Mouse (Mus musculus) testis, adult 2 months (tissue): ENCODE measurements around the gene Neurod1. TPM values are rescaled to one million over a fixed set of nuclear protein-coding genes. Genes with fewer than 3 reads are reported as not detected.

Experiments used
- H3K27ac ChIP-seq: fragments of 200-500 bp; 2 replicates; pipeline ENCODE4 v1.5.1; 2012; ENCODE audit warnings: low read depth, low read length; ENCODE audit not compliant: control insufficient read depth, insufficient read depth
- H3K27me3 ChIP-seq: fragments of 200-500 bp; 2 replicates; pipeline ENCODE4 v1.6.1; 2012; ENCODE audit warnings: mild to moderate bottlenecking, low read length, moderate library complexity; ENCODE audit not compliant: control insufficient read depth, insufficient read depth
- H3K36me3 ChIP-seq: fragments of 200-500 bp; 2 replicates; pipeline ENCODE4 v1.6.1; 2012; ENCODE audit warnings: mild to moderate bottlenecking, low read length; ENCODE audit not compliant: control insufficient read depth, insufficient read depth
- H3K4me1 ChIP-seq: fragments of 200-500 bp; 2 replicates; pipeline ENCODE4 v1.6.1; 2012; ENCODE audit warnings: low read length; ENCODE audit not compliant: control insufficient read depth, insufficient read depth
- H3K4me3 ChIP-seq: fragments of 200-500 bp; 2 replicates; pipeline ENCODE4 v1.5.1; 2012; ENCODE audit warnings: low read depth, mild to moderate bottlenecking, low read length, moderate library complexity, mixed read lengths; ENCODE audit not compliant: control insufficient read depth
- CTCF ChIP-seq: fragments of 200-500 bp; IDR thresholded peaks from 2 replicates; pipeline ENCODE4 v1.5.1; 2012; ENCODE audit warnings: low read depth, mild to moderate bottlenecking, inconsistent platforms, low read length, moderate library complexity; ENCODE audit not compliant: control insufficient read depth, insufficient read depth, insufficient replicate concordance
- POLR2A ChIP-seq: fragments of 200-500 bp; IDR thresholded peaks from 2 replicates; pipeline ENCODE4 v1.6.1; 2012; ENCODE audit warnings: low read depth, mild to moderate bottlenecking, inconsistent platforms, low read length, moderate library complexity; ENCODE audit not compliant: control insufficient read depth
- polyA plus RNA-seq: library from polyadenylated mRNA; depleted of rRNA; stranded (reverse); fragments of >200 nt; gene quantifications from 2 replicates; pipeline ENCODE4 v1.2.3, GENCODE M21; 2012

Neurod1 gene
- polyA plus RNA-seq, 1 experiment = not detected

DNA sequence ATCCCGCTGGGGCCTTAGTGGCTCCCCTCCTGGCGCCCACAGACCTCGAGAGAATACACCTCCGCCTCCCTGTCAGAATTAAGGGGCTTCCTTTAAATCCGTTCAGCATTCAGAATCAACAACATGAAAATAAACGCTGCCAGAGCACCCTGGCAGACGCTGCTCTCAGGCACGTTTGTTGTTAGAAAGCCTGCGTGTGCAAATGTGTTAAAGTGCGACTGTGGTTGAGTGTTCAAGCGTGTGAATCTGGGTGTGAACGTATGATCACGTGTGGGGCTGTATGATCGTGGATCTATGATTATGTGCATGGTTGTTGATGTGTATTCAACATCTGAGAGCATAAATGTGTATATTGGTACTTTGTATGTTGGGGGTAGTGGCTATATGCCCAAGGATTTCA is 3.6 kb upstream of the Neurod1 start:
- H3K36me3 ChIP-seq = no peaks in the 10 kb centered on the region
- H3K4me3 ChIP-seq = no peak overlapping the region
- H3K27ac ChIP-seq = no peak overlapping the region
- peaks cover 5% of the 10 kb centered on the region; the same call in 1 of the 2 replicates for H3K4me1 ChIP-seq
- TF ChIP-seq POLR2A = no peak
- no peak for TF ChIP-seq CTCF
- H3K27me3 ChIP-seq = no peaks in the 10 kb centered on the region

DNA sequence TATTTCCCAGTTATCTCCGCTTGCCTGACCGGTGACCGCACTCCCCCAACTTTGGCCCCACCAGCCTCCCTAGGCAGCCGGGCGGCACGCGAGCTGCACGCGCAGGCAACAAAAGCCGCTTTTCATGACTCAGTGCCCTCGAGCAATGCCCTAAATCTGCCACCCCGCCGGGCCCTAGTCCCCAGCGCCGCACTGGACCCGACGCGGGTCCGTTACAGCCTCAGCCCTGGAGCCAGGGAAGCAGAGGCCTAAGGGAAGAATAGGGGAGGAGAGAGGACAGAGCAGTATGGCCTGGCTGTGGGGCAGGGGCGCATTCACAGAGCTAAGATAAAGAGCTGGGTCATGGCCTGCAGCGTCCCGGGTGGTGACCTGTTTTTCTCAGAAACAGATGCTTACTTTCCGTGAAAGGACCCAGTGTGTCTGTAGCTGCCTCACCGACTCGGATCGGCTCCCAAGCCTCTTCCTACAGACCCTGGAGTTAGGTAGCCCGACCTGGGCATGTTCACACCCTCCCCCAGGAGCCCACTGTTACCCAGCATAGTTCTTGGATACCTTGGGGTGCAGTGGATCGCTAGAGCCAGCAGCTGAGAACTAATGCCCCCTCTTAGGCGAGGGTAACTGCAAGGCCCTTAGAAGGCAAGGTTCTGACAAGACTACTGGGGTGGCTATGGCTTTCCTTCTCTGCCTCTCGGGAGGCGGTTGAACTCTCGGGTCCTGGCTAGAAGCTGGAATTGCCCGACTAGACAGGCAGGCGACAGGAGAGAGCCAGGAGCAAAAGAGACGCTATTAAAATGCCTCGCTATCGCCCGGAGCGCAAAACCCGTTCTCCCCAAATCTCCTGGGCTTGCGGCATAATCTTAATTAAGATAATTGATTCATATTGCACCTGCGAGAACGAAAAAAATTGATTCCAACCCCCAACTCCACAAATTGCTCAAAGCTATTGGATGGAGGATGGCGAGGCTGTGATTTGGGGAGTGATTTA is 2.8 kb upstream of the Neurod1 start:
- TF ChIP-seq CTCF = no peak
- no peak for TF ChIP-seq POLR2A
- Histone ChIP-seq H3K4me3 (no peak overlapping the region), H3K36me3 (no peaks in the 10 kb centered on the region), H3K27me3 (no peaks in the 10 kb centered on the region), H3K27ac (no peak overlapping the region), H3K4me1 (peaks cover 7% of the 10 kb centered on the region)

DNA sequence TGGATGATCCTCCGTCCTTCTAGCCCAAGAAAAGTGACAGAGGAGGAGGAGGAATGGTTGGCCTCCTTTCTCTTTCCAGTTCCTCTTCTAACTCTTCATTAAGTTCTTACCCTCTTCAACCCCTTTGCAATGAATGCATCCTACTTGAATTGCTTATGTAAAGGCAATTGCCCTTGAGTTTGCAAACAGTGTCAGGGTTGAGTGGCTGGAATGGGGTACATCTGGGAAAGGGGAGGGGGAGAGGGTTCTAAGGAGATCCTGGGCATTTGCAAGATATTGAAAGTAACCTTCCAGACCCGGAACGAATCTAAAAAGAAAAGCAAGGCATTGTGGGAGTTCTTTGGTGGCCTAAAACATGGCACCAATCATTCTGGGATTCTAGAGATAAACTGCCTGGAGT is 1.4 kb upstream of the Neurod1 start:
- Histone ChIP-seq H3K4me1 (peaks cover 13% of the 10 kb centered on the region), H3K27me3 (no peaks in the 10 kb centered on the region), H3K27ac (no peak overlapping the region), H3K4me3 (no peak overlapping the region), H3K36me3 (no peaks in the 10 kb centered on the region)
- TF ChIP-seq CTCF (no peak), POLR2A (no peak)

DNA sequence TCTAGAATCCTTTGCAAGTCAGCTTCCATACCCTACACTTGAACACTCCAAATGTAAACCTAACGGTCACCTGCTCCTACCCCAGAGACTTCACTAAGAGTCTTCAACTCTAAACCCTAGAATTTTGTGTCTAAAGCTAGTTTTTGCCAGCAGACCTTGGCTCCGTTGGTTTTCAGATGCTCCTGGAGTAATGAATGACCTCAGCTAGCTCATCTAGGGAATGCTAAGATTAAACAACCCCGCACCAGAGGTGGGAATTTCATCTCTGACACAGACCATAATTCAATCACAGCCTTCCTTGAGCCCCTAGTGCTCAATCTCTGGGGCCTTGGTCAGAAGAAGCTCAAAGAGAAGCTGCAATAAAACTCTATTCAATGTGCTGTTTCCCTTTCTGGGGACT is 883 bp upstream of the Neurod1 start:
- no peaks in the 10 kb centered on the region for H3K36me3 ChIP-seq
- no peak overlapping the region for H3K27ac ChIP-seq
- H3K4me1 ChIP-seq = peaks cover 13% of the 10 kb centered on the region
- TF ChIP-seq POLR2A (no peak), CTCF (no peak)
- H3K4me3 ChIP-seq = no peak overlapping the region
- H3K27me3 ChIP-seq = no peaks in the 10 kb centered on the region

DNA sequence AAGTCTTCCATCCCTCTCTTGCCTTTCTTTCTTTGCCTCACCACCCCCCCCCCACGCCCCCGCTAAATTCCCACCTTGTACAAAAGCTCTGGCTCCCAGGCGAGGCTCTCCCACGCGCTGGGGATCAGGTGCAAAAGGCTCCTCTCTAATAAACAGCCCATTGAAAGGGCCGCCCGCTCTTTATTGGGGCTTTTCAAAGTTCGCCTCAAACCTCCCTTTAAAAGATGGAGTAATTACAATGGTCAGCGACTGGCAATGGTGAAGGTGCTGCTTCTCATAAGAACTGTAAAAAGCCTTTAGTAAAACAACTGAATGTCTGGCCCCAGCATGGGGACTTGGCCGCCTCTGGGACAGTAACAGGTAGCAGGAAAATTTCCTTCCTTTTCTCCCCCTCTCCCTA is 905 bp downstream of the Neurod1 start:
- Histone ChIP-seq H3K27ac (no peak overlapping the region), H3K4me1 (peaks cover 13% of the 10 kb centered on the region), H3K36me3 (no peaks in the 10 kb centered on the region), H3K27me3 (no peaks in the 10 kb centered on the region), H3K4me3 (no peak overlapping the region)
- TF ChIP-seq POLR2A (no peak), CTCF (no peak)

DNA sequence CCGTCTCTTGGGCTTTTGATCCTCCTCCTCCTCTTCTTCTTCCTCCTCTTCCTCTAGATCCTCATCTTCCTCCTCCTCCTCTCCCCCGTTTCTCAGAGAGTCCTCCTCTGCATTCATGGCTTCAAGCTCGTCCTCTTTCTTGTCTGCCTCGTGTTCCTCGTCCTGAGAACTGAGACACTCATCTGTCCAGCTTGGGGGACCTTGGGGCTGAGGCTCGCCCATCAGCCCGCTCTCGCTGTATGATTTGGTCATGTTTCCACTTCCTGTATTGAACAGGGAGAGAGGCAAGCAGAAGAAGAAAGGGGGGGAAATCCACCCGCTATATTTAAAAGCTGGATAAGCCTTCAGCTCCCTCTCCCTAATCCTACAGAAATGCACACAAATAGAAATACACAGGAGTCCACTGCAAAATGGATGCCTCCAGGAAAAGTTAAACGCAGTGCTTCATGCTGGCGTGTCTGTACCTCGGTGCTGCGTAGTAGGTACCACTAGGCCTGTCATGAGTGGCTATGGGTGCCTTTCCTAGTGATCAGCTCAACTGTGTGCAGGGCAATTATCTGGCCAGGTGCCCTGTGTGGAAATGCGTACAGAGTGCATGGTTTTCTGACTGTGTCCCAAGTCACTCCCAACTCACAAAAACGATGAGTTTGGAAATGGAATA is 1.6 kb downstream of the Neurod1 start:
- Histone ChIP-seq H3K36me3 (no peaks in the 10 kb centered on the region), H3K4me3 (no peak overlapping the region), H3K27me3 (no peaks in the 10 kb centered on the region), H3K4me1 (peaks cover 13% of the 10 kb centered on the region), H3K27ac (no peak overlapping the region)
- no peak for TF ChIP-seq CTCF
- TF ChIP-seq POLR2A = no peak
